Mouse (Mus musculus) cerebellum, adult 2 months (tissue): ENCODE results near the gene Ier5l.

ENCODE experiments used
- CTCF ChIP-seq: fragments of 200-500 bp; IDR thresholded peaks from 2 replicates; pipeline ENCODE4 v1.5.1; 2011; ENCODE audit warnings: low read depth, mild to moderate bottlenecking, control low read depth, low read length, moderate library complexity, borderline replicate concordance; ENCODE audit not compliant: insufficient read depth
- POLR2A ChIP-seq: fragments of 200-500 bp; IDR thresholded peaks from 2 replicates; pipeline ENCODE4 v1.6.1; 2011; ENCODE audit warnings: low read length, control low read depth, borderline replicate concordance; ENCODE audit not compliant: insufficient read depth

DNA sequence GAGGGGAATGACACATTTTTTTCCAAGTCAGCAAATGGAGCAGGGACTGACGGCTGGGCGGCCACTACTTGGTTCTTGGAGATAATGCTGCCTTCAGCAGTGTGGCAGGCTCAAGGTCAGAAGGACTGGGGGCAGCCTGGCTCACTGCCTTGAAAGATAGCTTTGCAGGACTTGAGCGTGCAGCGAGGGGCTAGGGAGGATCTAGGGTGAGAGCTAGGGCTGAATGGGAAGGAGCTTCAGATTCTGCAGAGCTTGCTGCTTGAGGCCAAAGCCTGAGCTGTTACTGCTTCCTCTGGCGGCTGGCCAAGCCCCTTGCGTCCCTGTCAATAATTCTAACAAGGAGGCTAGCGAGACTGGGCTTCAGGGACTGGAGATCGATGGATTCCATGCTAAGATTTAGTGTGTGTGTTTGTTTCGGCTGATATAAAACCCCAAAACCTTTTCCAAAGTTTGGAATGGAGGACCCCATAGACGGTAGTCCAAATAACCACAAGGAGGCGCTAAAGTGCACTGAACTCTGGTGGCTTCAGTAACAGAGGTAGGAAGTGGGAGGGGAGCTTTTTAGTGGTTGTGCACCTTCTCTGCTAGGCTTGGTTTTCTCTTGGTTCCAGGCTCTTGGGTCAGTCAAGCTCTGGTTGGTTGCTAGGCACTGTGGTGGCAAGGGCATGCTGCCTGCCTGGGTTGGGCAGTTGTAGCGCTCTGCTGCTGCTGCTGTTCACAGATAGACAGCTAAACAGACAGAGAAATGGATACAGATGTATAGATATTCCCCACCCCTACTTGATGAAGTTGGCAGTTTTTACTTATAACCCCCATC is 33.1 kb downstream of the Ier5l start:
- TF ChIP-seq CTCF (peak; percentile 59; the same call in 1 of the 2 replicates), POLR2A (no peak)
